Mouse (Mus musculus): ENCODE measurements around the gene Ifna5. TPM values are rescaled to one million over a fixed set of nuclear protein-coding genes. Genes with fewer than 3 reads are reported as not detected.

Ifna5 gene
- polyA plus RNA-seq, 1 experiment from 2014 or later = not detected

- peak; percentile 94 for TF ChIP-seq CTCF (IDR thresholded peaks at IDR 0.05; ENCODE audit: low read depth)
- no peak overlapping the region for H3K27ac ChIP-seq (ENCODE audit: low read depth)
- no peaks in the 10 kb centered on the region for H3K36me3 ChIP-seq (ENCODE audit: insufficient read depth)
- no peak overlapping the region for H3K9ac ChIP-seq
- H3K9me3 ChIP-seq (ENCODE audit: low read depth, low read length) = no peaks in the 10 kb centered on the region
- H3K4me1 ChIP-seq (ENCODE audit: insufficient read depth) = no peaks in the 10 kb centered on the region
- DNase-seq (peak; percentile 87), ATAC-seq (ENCODE audit: insufficient read depth) (peak; percentile 79)
- H3K27me3 ChIP-seq (ENCODE audit: insufficient read depth, low read length) = peaks cover 4% of the 10 kb centered on the region; the same call in 1 of the 2 replicates
- WGBS = 1% methylated on average over 8 of the region's 8 CpGs
- H3K4me2 ChIP-seq = peak overlapping the region; percentile 87
- peak overlapping the region; percentile 51 for H3K4me3 ChIP-seq (ENCODE audit: low read depth, low read length)
Measured at GRCm38 (mm10) chr4:88867366-88867925, 32.1 kb downstream of the Ifna5 start.

GRCm38 (mm10) chr4:88867926-88868911 lies 32.9 kb downstream of the Ifna5 start:
- Histone ChIP-seq H3K27me3 (ENCODE audit: insufficient read depth, low read length) (peaks cover under 1% of the 10 kb centered on the region; the same call in 1 of the 2 replicates), H3K9me3 (ENCODE audit: low read depth, low read length) (no peaks in the 10 kb centered on the region), H3K4me2 (peak overlapping the region; percentile 87), H3K9ac (peak overlapping the region; percentile 48), H3K36me3 (ENCODE audit: insufficient read depth) (no peaks in the 10 kb centered on the region), H3K4me1 (ENCODE audit: insufficient read depth) (no peaks in the 10 kb centered on the region), H3K27ac (ENCODE audit: low read depth) (no peak overlapping the region; the same call in 1 of the 2 replicates), H3K4me3 (ENCODE audit: low read depth, low read length) (peak overlapping the region; percentile 51)
- ATAC-seq (ENCODE audit: insufficient read depth) = peak; percentile 69
- DNase-seq = peak; percentile 72
- TF ChIP-seq CTCF (IDR thresholded peaks at IDR 0.05; ENCODE audit: low read depth) = no peak
- 5% methylated on average over 31 of the region's 31 CpGs for WGBS

GRCm38 (mm10) chr4:88872691-88873090 lies 37.4 kb downstream of the Ifna5 start:
- H3K4me3 ChIP-seq (ENCODE audit: low read depth, low read length) = no peak overlapping the region
- DNase-seq (peak; percentile 86), ATAC-seq (ENCODE audit: insufficient read depth) (no peak)
- H3K9me3 ChIP-seq (ENCODE audit: low read depth, low read length) = no peaks in the 10 kb centered on the region
- no peak overlapping the region for H3K4me2 ChIP-seq
- H3K27me3 ChIP-seq (ENCODE audit: insufficient read depth, low read length) = no peaks in the 10 kb centered on the region
- no peaks in the 10 kb centered on the region for H3K36me3 ChIP-seq (ENCODE audit: insufficient read depth)
- H3K9ac ChIP-seq = no peak overlapping the region
- TF ChIP-seq CTCF (IDR thresholded peaks at IDR 0.05; ENCODE audit: low read depth) = peak; percentile 78
- WGBS = 0% methylated on average over 2 of the region's 2 CpGs
- no peak overlapping the region for H3K27ac ChIP-seq (ENCODE audit: low read depth)
- no peaks in the 10 kb centered on the region for H3K4me1 ChIP-seq (ENCODE audit: insufficient read depth)

GRCm38 (mm10) chr4:88875435-88876095 lies 40.2 kb downstream of the Ifna5 start:
- Histone ChIP-seq H3K4me1 (ENCODE audit: insufficient read depth) (no peaks in the 10 kb centered on the region), H3K4me2 (no peak overlapping the region), H3K9me3 (ENCODE audit: low read depth, low read length) (no peaks in the 10 kb centered on the region), H3K27me3 (ENCODE audit: insufficient read depth, low read length) (no peaks in the 10 kb centered on the region), H3K9ac (no peak overlapping the region), H3K27ac (ENCODE audit: low read depth) (no peak overlapping the region), H3K36me3 (ENCODE audit: insufficient read depth) (no peaks in the 10 kb centered on the region), H3K4me3 (ENCODE audit: low read depth, low read length) (no peak overlapping the region)
- TF ChIP-seq CTCF (IDR thresholded peaks at IDR 0.05; ENCODE audit: low read depth) = no peak
- DNase-seq = no peak
- ATAC-seq (ENCODE audit: insufficient read depth) = no peak
- WGBS = 50% methylated on average over 4 of the region's 4 CpGs

GRCm38 (mm10) chr4:88876520-88876919 lies 41.2 kb downstream of the Ifna5 start:
- Histone ChIP-seq H3K9ac (no peak overlapping the region), H3K27ac (ENCODE audit: low read depth) (no peak overlapping the region), H3K36me3 (ENCODE audit: insufficient read depth) (no peaks in the 10 kb centered on the region), H3K9me3 (ENCODE audit: low read depth, low read length) (no peaks in the 10 kb centered on the region), H3K27me3 (ENCODE audit: insufficient read depth, low read length) (no peaks in the 10 kb centered on the region), H3K4me1 (ENCODE audit: insufficient read depth) (no peaks in the 10 kb centered on the region), H3K4me3 (ENCODE audit: low read depth, low read length) (no peak overlapping the region), H3K4me2 (no peak overlapping the region)
- no peak for DNase-seq
- no peak for ATAC-seq (ENCODE audit: insufficient read depth)
- no peak for TF ChIP-seq CTCF (IDR thresholded peaks at IDR 0.05; ENCODE audit: low read depth)
- 80% methylated on average over 4 of the region's 4 CpGs for WGBS

- no peaks in the 10 kb centered on the region for H3K27me3 ChIP-seq (ENCODE audit: insufficient read depth, low read length)
- WGBS = 41% methylated on average over 10 of the region's 10 CpGs
- H3K27ac ChIP-seq (ENCODE audit: low read depth) = no peak overlapping the region
- H3K4me3 ChIP-seq (ENCODE audit: low read depth, low read length) = no peak overlapping the region
- H3K9ac ChIP-seq = no peak overlapping the region
- TF ChIP-seq CTCF (IDR thresholded peaks at IDR 0.05; ENCODE audit: low read depth) = no peak
- ATAC-seq (ENCODE audit: insufficient read depth) = no peak
- no peak overlapping the region for H3K4me2 ChIP-seq
- H3K4me1 ChIP-seq (ENCODE audit: insufficient read depth) = no peaks in the 10 kb centered on the region
- DNase-seq = peak; percentile 34
- H3K9me3 ChIP-seq (ENCODE audit: low read depth, low read length) = no peaks in the 10 kb centered on the region
- H3K36me3 ChIP-seq (ENCODE audit: insufficient read depth) = no peaks in the 10 kb centered on the region
Measured at GRCm38 (mm10) chr4:88878246-88878645, 42.9 kb downstream of the Ifna5 start.

- ATAC-seq (ENCODE audit: insufficient read depth) (no peak), DNase-seq (no peak)
- TF ChIP-seq CTCF (IDR thresholded peaks at IDR 0.05; ENCODE audit: low read depth) = no peak
- Histone ChIP-seq H3K4me1 (ENCODE audit: insufficient read depth) (no peaks in the 10 kb centered on the region), H3K9ac (no peak overlapping the region), H3K27ac (ENCODE audit: low read depth) (no peak overlapping the region), H3K4me3 (ENCODE audit: low read depth, low read length) (no peak overlapping the region), H3K27me3 (ENCODE audit: insufficient read depth, low read length) (no peaks in the 10 kb centered on the region), H3K36me3 (ENCODE audit: insufficient read depth) (no peaks in the 10 kb centered on the region), H3K9me3 (ENCODE audit: low read depth, low read length) (no peaks in the 10 kb centered on the region), H3K4me2 (no peak overlapping the region)
- WGBS = 59% methylated on average over 4 of the region's 4 CpGs
Measured at GRCm38 (mm10) chr4:88878772-88879171, 43.4 kb downstream of the Ifna5 start.
